7 mouse cellular contexts compared by ENCODE assay signal in genomic region chr11:81534686-81535085, GRCm38 (mm10).
DNase-seq lines count a peak whose midpoint lies in the region; ATAC-seq and TF ChIP-seq lines count a peak whose summit lies in the region.

No protein-coding gene starts in this region.

- peak; percentile 85 for DNase-seq in midbrain, embryonic 14.5 days
- DNase-seq in adrenal gland, adult 18-20 months (ENCODE audit: low spot score in 2 of 2): peak; percentile 55 to 56
- DNase-seq in heart, postnatal 4 days: peak; percentile 58
- peak; percentile 29 for DNase-seq in limb, embryonic 14.5 days (ENCODE audit: low spot score)
- DNase-seq in right cerebral cortex, adult 2 months (ENCODE audit: low spot score in 2 of 2): peak; percentile 79 to 80

- peaks cover 5% of the 10 kb centered on the region; the same call in 1 of the 2 replicates for H3K4me1 ChIP-seq in midbrain, embryonic 14.5 days (ENCODE audit: control insufficient read depth, insufficient read depth, low read length)
- peaks cover 5% of the 10 kb centered on the region; the same call in 1 of the 2 replicates for H3K4me1 ChIP-seq in midbrain, embryonic 16.5 days (ENCODE audit: control insufficient read depth, insufficient read depth, low read length)
- H3K4me1 ChIP-seq in cortical plate, adult 2 months (ENCODE audit: control insufficient read depth, insufficient read depth, low read length): no peaks in the 10 kb centered on the region
- peaks cover 15% of the 10 kb centered on the region for H3K4me1 ChIP-seq in limb, embryonic 14.5 days (ENCODE audit: control insufficient read depth, insufficient read depth, low read length)

- H3K4me2 ChIP-seq in midbrain, embryonic 14.5 days (ENCODE audit: low read length): no peak overlapping the region
- H3K4me2 ChIP-seq in midbrain, embryonic 16.5 days (ENCODE audit: low read length): no peak overlapping the region
- no peak overlapping the region for H3K4me2 ChIP-seq in limb, embryonic 14.5 days (replicated peaks; ENCODE audit: low read depth, low read length, severe bottlenecking)

- peak; percentile 83 for TF ChIP-seq CTCF in cortical plate, adult 2 months (IDR thresholded peaks at IDR 0.05; ENCODE audit: extremely low read depth, insufficient read depth, low read length)

- no peaks in the 10 kb centered on the region for H3K36me3 ChIP-seq in midbrain, embryonic 14.5 days (ENCODE audit: control insufficient read depth, insufficient read depth, low read length)
- no peaks in the 10 kb centered on the region for H3K36me3 ChIP-seq in midbrain, embryonic 16.5 days (ENCODE audit: control insufficient read depth, insufficient read depth, low read length)
- no peaks in the 10 kb centered on the region for H3K36me3 ChIP-seq in limb, embryonic 14.5 days (ENCODE audit: control insufficient read depth, insufficient read depth, low read length)

- 0 out of 2 replicates have a peak, but pooled peaks cover 2% of the 10 kb centered on the region for H3K9me3 ChIP-seq in midbrain, embryonic 14.5 days (ENCODE audit: control insufficient read depth, low read length)
- no peaks in the 10 kb centered on the region for H3K9me3 ChIP-seq in midbrain, embryonic 16.5 days (replicated peaks; ENCODE audit: control insufficient read depth, low read length, poor library complexity, severe bottlenecking)
- H3K9me3 ChIP-seq in limb, embryonic 14.5 days (ENCODE audit: control insufficient read depth, low read length): no peaks in the 10 kb centered on the region

- H3K27me3 ChIP-seq in midbrain, embryonic 14.5 days (ENCODE audit: control insufficient read depth, insufficient read depth, low read length): no peaks in the 10 kb centered on the region
- no peaks in the 10 kb centered on the region for H3K27me3 ChIP-seq in midbrain, embryonic 16.5 days (ENCODE audit: control insufficient read depth, insufficient read depth, low read depth, low read length)
- H3K27me3 ChIP-seq in limb, embryonic 14.5 days (ENCODE audit: control insufficient read depth, insufficient read depth, low read length): no peaks in the 10 kb centered on the region

- H3K4me3 ChIP-seq in midbrain, embryonic 14.5 days (replicated peaks; ENCODE audit: low read depth, low read length): no peak overlapping the region
- no peak overlapping the region for H3K4me3 ChIP-seq in midbrain, embryonic 16.5 days (ENCODE audit: low read depth, low read length)
- no peak overlapping the region for H3K4me3 ChIP-seq in cortical plate, adult 2 months (ENCODE audit: insufficient read depth, low read length)
- H3K4me3 ChIP-seq in limb, embryonic 14.5 days (replicated peaks; ENCODE audit: low read length): no peak overlapping the region

- WGBS in midbrain, embryonic 14.5 days: 21% methylated on average over 5 of the region's 5 CpGs
- 20% methylated on average over 5 of the region's 5 CpGs for WGBS in midbrain, embryonic 16.5 days
- 10% methylated on average over 5 of the region's 5 CpGs for WGBS in limb, embryonic 14.5 days

- no peak overlapping the region for H3K27ac ChIP-seq in midbrain, embryonic 14.5 days (replicated peaks; ENCODE audit: low read depth, low read length)
- no peak overlapping the region for H3K27ac ChIP-seq in midbrain, embryonic 16.5 days (ENCODE audit: low read length)
- no peak overlapping the region for H3K27ac ChIP-seq in cortical plate, adult 2 months (ENCODE audit: insufficient read depth, low read length)
- H3K27ac ChIP-seq in limb, embryonic 14.5 days (replicated peaks; ENCODE audit: low read depth, low read length): no peak overlapping the region

- no peak for TF ChIP-seq POLR2A in cortical plate, adult 2 months (IDR thresholded peaks at IDR 0.05; ENCODE audit: extremely low read depth, insufficient read depth, low read length)
- no peak for TF ChIP-seq POLR2A in limb, embryonic 14.5 days (IDR thresholded peaks at IDR 0.05; ENCODE audit: borderline replicate concordance, extremely low read depth, insufficient read depth, insufficient read length)

- no peak for ATAC-seq in midbrain, embryonic 14.5 days (ENCODE audit: low FRiP score, low TSS enrichment)
- ATAC-seq in midbrain, embryonic 16.5 days: no peak
- ATAC-seq in limb, embryonic 14.5 days (ENCODE audit: low FRiP score, low read depth): no peak

- H3K9ac ChIP-seq in midbrain, embryonic 14.5 days (replicated peaks; ENCODE audit: low read length): no peak overlapping the region
- no peak overlapping the region for H3K9ac ChIP-seq in midbrain, embryonic 16.5 days (ENCODE audit: low read depth, low read length)
- H3K9ac ChIP-seq in limb, embryonic 14.5 days (ENCODE audit: low read depth, low read length, severe bottlenecking): no peak overlapping the region

Comparison
In these comparisons a context has a peak if more than half of its experiments do, and no peak if none do; other contexts are left out.
1. DNase-seq: peak in every context shown above with its lines; median percentile 85 in midbrain, embryonic 14.5 days; 80 in right cerebral cortex, adult 2 months; 58 in heart, postnatal 4 days; 56 in adrenal gland, adult 18-20 months; 29 in limb, embryonic 14.5 days.